Mouse (Mus musculus) midbrain, postnatal 0 days (tissue): ENCODE measurements at regions not wholly inside any gene's neighbourhood (a gene's known extent, or its start where the extent isn't known, plus 50 kb on each side); places are given as distances from the start of the nearest gene placed in this dataset.
A peak's percentile ranks its signal among the peaks of the same experiment; 100 is the strongest.

Experiments used
- ATAC-seq: fragments of 200-750 bp; cut with Nextera tagmentation; 2 replicates; pipeline ENCODE4 v1.8.0; 2017; ENCODE audit warnings: moderate number of reproducible peaks, mild to moderate bottlenecking, moderate TSS enrichment, moderate library complexity; ENCODE audit not compliant: low FRiP score
- DNase-seq: peaks from one replicate; pipeline ENCODE4 v3.0.0-alpha.2; 2015; ENCODE audit warnings: low spot score
- H3K27ac ChIP-seq: fragments of 300-500 bp; sonication (generic); 2 replicates; pipeline ENCODE4 v1.5.1; 2014; ENCODE audit warnings: low read depth, mild to moderate bottlenecking, low read length, mixed read lengths
- H3K27me3 ChIP-seq: fragments of 300-500 bp; sonication (generic); 2 replicates; pipeline ENCODE4 v1.6.1; 2014; ENCODE audit warnings: low read length, control low read depth, mixed read lengths; ENCODE audit not compliant: insufficient read depth
- H3K36me3 ChIP-seq: fragments of 300-500 bp; sonication (generic); 2 replicates; pipeline ENCODE4 v1.6.1; 2014; ENCODE audit warnings: low read length, control low read depth, mixed read lengths; ENCODE audit not compliant: insufficient read depth
- H3K4me1 ChIP-seq: fragments of 300-500 bp; sonication (generic); 2 replicates; pipeline ENCODE4 v1.6.1; 2014; ENCODE audit warnings: mild to moderate bottlenecking, control low read depth, antibody characterized with exemption, low read length, mixed read lengths; ENCODE audit not compliant: insufficient read depth
- H3K4me2 ChIP-seq: fragments of 300-500 bp; sonication (generic); 2 replicates; pipeline ENCODE4 v1.6.1; 2014; ENCODE audit warnings: low read depth, mild to moderate bottlenecking, low read length, mixed read lengths; ENCODE audit not compliant: poor library complexity, severe bottlenecking
- H3K4me3 ChIP-seq: fragments of 300-500 bp; sonication (generic); 2 replicates; pipeline ENCODE4 v1.5.1; 2014; ENCODE audit warnings: low read depth, mild to moderate bottlenecking, low read length, moderate library complexity
- H3K9ac ChIP-seq: fragments of 300-500 bp; sonication (generic); replicated peaks from 2 replicates; pipeline ENCODE4 v1.6.1; 2014; ENCODE audit warnings: mild to moderate bottlenecking, low read length, moderate library complexity, mixed read lengths; ENCODE audit not compliant: poor library complexity, severe bottlenecking
- H3K9me3 ChIP-seq: fragments of 300-500 bp; sonication (generic); 2 replicates; pipeline ENCODE4 v1.6.1; 2016; ENCODE audit warnings: low read length, control low read depth
- CTCF ChIP-seq: IDR thresholded peaks from 2 replicates; pipeline ENCODE4 v1.5.1; 2016; ENCODE audit warnings: antibody characterized with exemption, mild to moderate bottlenecking
- WGBS: fragments of 180-500 bp; shearing (Covaris S2); extraction: QIAGEN DNeasy Blood & Tissue Kit; methylation state at CpG from one replicate; pipeline ENCODE4 v1.1.7; 2014; 5-methylcytosine and 5-hydroxymethylcytosine counted together

GRCm38 (mm10) chr2:178983801-178984200 lies 458.4 kb upstream of the Cdh4 start:
- no peak overlapping the region for H3K9ac ChIP-seq
- H3K4me2 ChIP-seq: no peak overlapping the region
- WGBS: 94% methylated on average over 8 of the region's 8 CpGs
- no peaks in the 10 kb centered on the region for H3K9me3 ChIP-seq
- ATAC-seq (no peak), DNase-seq (no peak)
- no peaks in the 10 kb centered on the region for H3K36me3 ChIP-seq
- H3K4me3 ChIP-seq: no peak overlapping the region
- TF ChIP-seq CTCF: no peak
- no peaks in the 10 kb centered on the region for H3K27me3 ChIP-seq
- H3K4me1 ChIP-seq: 0 out of 2 replicates have a peak, but pooled peaks cover 4% of the 10 kb centered on the region
- H3K27ac ChIP-seq: no peak overlapping the region

- Histone ChIP-seq H3K36me3 (no peaks in the 10 kb centered on the region), H3K4me3 (no peak overlapping the region), H3K4me1 (0 out of 2 replicates have a peak, but pooled peaks cover 4% of the 10 kb centered on the region), H3K27me3 (no peaks in the 10 kb centered on the region), H3K27ac (no peak overlapping the region), H3K4me2 (no peak overlapping the region), H3K9me3 (no peaks in the 10 kb centered on the region), H3K9ac (no peak overlapping the region)
- TF ChIP-seq CTCF: no peak
- 34% methylated on average over 10 of the region's 10 CpGs for WGBS
- no peak for ATAC-seq
- DNase-seq: peak; percentile 46
Observed at GRCm38 (mm10) chr2:178987935-178988334, 454.3 kb upstream of the Cdh4 start.

GRCm38 (mm10) chr2:178989291-178989690 lies 452.9 kb upstream of the Cdh4 start:
- H3K9ac ChIP-seq: no peak overlapping the region
- no peak overlapping the region for H3K4me2 ChIP-seq
- ATAC-seq (no peak), DNase-seq (no peak)
- no peak overlapping the region for H3K4me3 ChIP-seq
- no peaks in the 10 kb centered on the region for H3K27me3 ChIP-seq
- no peaks in the 10 kb centered on the region for H3K9me3 ChIP-seq
- WGBS: 89% methylated on average over 7 of the region's 7 CpGs
- no peaks in the 10 kb centered on the region for H3K36me3 ChIP-seq
- no peak overlapping the region for H3K27ac ChIP-seq
- TF ChIP-seq CTCF: no peak
- 0 out of 2 replicates have a peak, but pooled peaks cover 4% of the 10 kb centered on the region for H3K4me1 ChIP-seq

- H3K4me3 ChIP-seq: no peak overlapping the region
- 0 out of 2 replicates have a peak, but pooled peaks cover 4% of the 10 kb centered on the region for H3K4me1 ChIP-seq
- WGBS: 71% methylated on average over 1 of the region's 1 CpGs
- H3K36me3 ChIP-seq: no peaks in the 10 kb centered on the region
- no peak overlapping the region for H3K9ac ChIP-seq
- DNase-seq: no peak
- no peak overlapping the region for H3K27ac ChIP-seq
- peak; percentile 39 for TF ChIP-seq CTCF
- no peaks in the 10 kb centered on the region for H3K9me3 ChIP-seq
- H3K27me3 ChIP-seq: no peaks in the 10 kb centered on the region
- no peak for ATAC-seq
- no peak overlapping the region for H3K4me2 ChIP-seq
Observed at GRCm38 (mm10) chr2:178989784-178990183, 452.4 kb upstream of the Cdh4 start.

- Histone ChIP-seq H3K36me3 (no peaks in the 10 kb centered on the region), H3K9me3 (no peaks in the 10 kb centered on the region), H3K27ac (no peak overlapping the region), H3K9ac (no peak overlapping the region), H3K4me1 (0 out of 2 replicates have a peak, but pooled peaks cover 4% of the 10 kb centered on the region), H3K4me3 (no peak overlapping the region), H3K27me3 (no peaks in the 10 kb centered on the region), H3K4me2 (no peak overlapping the region)
- no peak for DNase-seq
- WGBS: 90% methylated on average over 4 of the region's 4 CpGs
- no peak for ATAC-seq
- no peak for TF ChIP-seq CTCF
Observed at GRCm38 (mm10) chr2:178990959-178991358, 451.3 kb upstream of the Cdh4 start.

GRCm38 (mm10) chr2:178992334-178993116 lies 449.7 kb upstream of the Cdh4 start:
- H3K4me1 ChIP-seq: no peaks in the 10 kb centered on the region
- no peaks in the 10 kb centered on the region for H3K36me3 ChIP-seq
- H3K4me3 ChIP-seq: no peak overlapping the region
- TF ChIP-seq CTCF: no peak
- no peak overlapping the region for H3K9ac ChIP-seq
- ATAC-seq: no peak
- no peak overlapping the region for H3K27ac ChIP-seq
- H3K27me3 ChIP-seq: no peaks in the 10 kb centered on the region
- no peak overlapping the region for H3K4me2 ChIP-seq
- WGBS: 45% methylated on average over 8 of the region's 8 CpGs
- no peaks in the 10 kb centered on the region for H3K9me3 ChIP-seq
- DNase-seq: peak; percentile 32
